Mouse (Mus musculus): Measurements from ENCODE around the gene Med26.

Med26 gene

DNA sequence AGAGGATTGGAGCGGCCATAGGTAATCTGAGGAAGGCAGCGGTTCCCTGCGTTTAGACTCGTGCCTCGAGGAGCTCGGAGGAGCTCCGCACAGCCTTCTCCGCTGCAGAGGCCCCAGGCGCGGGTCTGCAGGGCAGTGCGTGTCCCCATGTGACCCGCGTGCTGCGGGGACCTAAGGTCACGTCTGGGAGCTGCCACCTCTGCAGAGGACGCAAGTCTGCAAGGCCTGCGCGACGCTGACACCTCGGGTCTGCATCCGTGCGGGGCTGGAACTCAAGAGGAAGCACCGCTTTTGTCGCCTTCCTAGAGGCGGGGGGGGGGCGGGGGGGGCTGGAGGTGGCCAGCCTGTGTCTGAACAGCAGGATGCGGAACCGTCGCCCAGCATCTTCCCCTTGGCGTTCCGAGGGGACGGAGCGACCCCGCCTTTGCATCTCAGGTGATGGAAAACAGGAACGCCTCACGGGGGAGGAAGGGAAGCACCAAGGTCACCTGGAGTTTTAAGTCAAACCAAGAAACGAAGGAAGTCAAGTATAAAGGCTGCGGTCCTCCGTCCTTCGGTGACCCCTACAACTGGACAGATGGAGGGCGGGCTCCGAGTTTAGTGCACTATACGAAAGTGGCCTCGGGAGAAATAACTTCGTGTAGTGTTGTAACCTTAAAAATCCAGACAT is 709 bp upstream of the Med26 start:
- DNase-seq (ENCODE audit: low read depth, low spot score), result no peak

DNA sequence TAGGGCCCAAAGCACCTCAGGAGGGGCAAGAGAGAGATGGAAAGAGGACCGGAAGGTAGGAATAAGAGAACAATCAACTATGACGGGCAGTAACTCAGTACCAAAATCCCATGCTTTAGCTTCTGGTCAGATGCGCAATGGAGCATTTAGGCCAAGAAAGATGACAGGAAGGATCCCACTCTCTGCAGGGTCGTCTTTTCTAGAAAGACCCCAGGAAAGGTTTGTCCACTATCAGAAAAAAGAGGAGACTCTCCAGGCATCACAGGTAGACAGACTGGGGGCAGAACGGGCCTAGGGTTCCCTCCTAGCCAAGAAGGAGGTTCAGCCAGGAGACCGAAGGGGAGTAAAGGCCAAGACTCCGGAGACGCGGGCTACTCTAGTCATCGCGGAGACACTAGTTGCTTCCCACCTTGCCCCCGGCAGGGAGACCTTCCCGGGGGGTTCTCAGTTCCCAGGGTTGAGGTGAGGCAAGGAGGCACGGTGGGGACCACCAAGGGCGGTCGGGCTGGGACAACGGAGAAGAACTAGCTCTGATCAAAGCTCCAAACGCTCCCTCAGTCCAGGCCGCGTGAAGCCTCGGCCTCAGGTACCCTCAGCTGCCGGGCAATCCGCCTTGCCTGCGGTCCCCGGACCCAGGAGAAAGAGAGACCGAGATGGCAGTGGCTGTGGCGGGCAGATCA is 808 bp downstream of the Med26 start:
- no peak for DNase-seq (ENCODE audit: low read depth, low spot score)

- no peak for DNase-seq (ENCODE audit: low read depth, low spot score)
These were observed 8.8 kb downstream of the Med26 start for GRCm38 (mm10) chr8:72539234-72539633.

DNA sequence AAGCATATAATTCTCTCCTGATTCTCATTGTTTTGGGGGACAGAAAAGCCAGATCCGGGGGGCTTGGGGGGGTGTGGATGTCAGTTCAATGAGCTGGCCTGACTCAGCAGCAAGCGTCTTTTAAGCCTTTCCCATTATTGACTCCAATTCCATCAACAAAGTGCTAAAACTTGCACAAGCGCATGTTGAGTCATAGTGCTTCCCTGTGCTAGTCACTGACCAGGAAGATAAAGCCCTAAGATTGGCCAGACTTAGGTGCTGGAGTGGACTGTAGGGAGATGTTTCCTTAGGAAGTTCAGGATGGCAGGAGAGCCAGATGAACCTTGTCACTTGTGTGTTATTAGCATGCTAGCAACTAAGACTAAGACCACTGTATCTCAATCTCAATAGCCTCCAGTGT is 13.2 kb downstream of the Med26 start:
- no peak for DNase-seq (ENCODE audit: low read depth, low spot score)

- DNase-seq (ENCODE audit: low read depth, low spot score), result no peak
These were observed 16.0 kb downstream of the Med26 start for GRCm38 (mm10) chr8:72532103-72532502.

- no peak for DNase-seq (ENCODE audit: low read depth, low spot score)
These were observed 26.2 kb downstream of the Med26 start for GRCm38 (mm10) chr8:72521888-72522287.

DNA sequence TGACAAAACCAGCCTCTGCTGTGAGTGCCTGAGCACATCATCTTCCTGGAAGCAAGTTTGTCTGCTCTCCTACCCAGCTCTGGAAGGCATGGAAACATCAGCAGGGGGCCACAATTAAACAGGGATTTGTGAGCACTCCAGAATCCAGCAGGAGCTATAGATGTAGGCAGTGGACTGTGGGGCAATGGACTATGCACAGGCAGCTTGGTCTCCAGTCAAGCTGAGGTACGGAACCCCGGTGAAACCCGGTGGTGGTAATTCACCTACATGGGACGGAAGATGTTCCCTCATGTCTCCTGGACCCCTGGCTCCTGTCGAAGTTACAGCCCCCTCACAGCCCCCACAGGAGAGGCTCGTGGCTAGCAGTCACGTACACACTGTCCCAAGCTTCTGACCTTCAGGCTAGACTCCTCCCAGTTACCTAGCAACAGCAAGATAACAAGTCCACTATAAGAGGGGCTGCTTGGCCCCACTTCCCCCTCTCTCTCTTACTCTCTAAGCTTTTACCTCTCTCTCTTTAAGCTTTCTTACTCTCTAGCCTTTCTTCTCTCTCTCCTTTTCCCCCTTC is 30.6 kb downstream of the Med26 start:
- DNase-seq (ENCODE audit: low read depth, low spot score), result no peak

DNA sequence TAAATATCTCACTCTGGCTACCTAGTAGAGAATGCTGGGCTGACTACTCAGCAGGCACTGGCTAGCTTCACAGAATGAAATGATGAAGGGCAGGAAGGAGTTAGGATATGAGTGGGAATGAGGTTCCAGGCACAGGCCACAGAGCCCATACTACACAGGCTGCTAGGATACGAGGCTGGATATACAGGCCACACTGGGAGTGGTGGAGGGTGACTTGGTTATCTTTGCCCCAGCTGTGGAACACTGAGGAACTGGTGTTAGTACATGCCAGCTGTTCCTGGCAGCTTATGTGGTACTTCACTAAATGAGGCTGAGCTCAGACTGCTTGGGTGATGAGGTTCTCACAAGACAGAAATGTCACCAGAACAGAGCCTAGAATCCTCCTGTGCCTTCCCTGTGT is 34.9 kb downstream of the Med26 start:
- no peak for DNase-seq (ENCODE audit: low read depth, low spot score)

GRCm38 (mm10) chr8:72512648-72513047 is 35.4 kb downstream of the Med26 start:
- no peak for DNase-seq (ENCODE audit: low read depth, low spot score)

DNA sequence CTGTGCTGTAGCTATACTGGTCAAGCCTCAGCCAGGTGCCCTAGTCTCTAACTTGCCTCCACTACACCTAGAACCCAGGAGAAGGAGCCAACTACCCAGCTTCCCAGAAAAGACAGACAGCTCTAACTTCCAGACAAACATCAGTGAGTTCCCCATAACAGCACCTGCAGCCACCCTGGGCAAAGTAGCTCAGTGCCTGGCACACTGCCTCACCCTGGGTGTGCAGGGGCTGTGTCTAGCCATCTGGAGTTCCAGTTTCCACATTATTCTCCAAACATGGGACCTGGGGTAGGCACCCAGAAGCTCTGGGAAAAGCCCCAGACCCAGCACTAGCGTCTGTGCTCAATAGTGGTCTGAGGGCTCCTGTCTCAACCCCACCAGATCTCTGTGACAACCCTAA is 40.6 kb downstream of the Med26 start:
- no peak for DNase-seq (ENCODE audit: low read depth, low spot score)

- no peak for DNase-seq (ENCODE audit: low read depth, low spot score)
These were observed 43.3 kb downstream of the Med26 start for GRCm38 (mm10) chr8:72504637-72505314.

DNA sequence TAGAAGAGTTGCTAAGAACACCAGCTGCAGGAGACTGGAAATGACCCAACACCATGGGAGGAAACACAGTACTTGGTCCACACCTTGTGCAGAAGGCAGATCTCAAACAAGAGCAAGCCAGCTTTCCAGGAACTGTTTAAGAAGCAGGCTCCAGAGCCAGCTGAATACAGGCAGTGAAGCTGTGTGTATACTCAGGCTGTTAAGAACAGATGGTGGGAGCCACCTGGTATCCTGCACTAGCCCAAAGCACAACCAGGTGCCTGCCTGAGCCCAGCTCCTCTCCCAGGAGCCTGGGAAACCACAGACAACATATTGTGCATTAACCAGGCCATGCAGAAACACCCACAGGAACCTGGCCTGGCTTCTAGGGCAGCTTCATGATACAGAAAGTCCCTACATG is 43.9 kb downstream of the Med26 start:
- no peak for DNase-seq (ENCODE audit: low read depth, low spot score)

DNA sequence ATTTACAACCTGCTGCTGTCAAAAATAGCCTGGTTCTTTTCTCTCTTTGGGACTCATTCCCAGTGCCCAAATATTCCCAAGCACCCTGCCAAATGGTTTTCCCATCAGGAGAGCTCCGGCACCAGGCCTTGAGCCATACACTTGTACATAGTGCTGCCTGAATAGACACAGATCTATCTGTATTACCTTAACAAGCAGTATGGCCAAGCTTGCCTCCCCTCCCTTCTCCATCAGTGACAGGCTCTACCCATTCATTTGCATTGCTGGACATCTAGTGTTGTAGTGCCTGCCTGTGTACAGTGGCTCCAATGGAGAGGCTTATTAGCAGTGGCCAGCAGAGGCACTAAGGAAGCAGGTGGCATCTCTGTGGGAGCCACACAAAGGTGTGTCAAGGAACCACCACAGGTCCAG is 47.5 kb downstream of the Med26 start:
- no peak for DNase-seq (ENCODE audit: low read depth, low spot score)

DNA sequence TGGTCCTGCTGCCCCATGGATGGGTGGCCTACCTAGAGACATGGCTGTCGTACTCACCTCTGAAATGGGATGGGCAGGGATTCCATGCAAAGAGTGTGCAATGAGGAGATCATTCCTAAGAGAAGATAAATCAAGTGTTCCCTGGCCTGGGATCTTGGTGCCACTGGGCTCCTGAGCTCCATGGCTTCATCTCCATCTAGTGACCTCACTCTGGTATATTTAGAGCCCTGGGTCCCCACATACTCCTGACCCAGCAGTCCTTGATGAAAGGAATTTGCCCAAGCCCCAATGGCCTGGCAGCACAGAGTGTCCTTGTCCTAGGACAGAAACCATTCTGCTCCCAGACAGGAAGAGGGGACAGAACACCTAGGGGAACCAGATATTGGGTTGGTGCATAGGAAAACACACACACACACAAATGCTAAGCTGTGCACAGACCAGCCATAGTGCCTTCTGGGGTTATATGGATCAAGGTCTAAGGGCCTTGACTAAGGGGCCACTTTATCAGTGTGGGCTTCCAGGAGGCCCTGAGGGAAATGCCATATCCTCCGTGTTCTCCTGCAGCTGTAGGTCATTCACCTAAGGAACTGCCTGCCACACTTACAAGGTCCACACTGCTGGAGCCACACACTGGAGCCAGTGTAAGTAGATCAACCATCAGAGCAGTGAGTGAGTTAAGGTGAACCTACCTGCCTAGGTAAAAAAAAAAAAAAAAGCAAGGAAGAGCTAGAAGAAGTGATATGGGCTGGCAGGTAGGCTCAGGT is 48.4 kb downstream of the Med26 start:
- peak; percentile 86 for DNase-seq (ENCODE audit: low read depth, low spot score)

- DNase-seq (ENCODE audit: low read depth, low spot score), result no peak
These were observed 49.5 kb downstream of the Med26 start for GRCm38 (mm10) chr8:72498527-72498926.

DNA sequence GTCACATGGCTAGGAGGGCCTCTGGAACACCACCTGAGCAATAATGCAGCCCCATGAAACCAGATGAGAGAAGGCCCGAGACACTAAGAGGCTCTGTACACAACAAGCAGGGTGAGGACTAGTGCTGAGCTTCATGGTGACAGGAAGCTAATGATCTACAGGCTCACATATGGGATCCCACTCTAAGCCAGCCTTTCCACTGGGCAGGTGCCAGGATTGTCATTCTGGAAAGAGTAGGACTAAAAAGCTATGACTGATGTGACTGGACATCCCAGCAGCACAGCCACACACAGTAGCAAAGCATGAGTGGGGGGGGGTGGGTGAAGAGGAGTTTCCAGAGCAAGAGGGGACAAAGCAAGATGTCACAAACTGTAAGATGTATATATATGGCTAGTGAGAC is 50.2 kb downstream of the Med26 start:
- DNase-seq (ENCODE audit: low read depth, low spot score), result no peak

- no peak for DNase-seq (ENCODE audit: low read depth, low spot score)
These were observed 51.9 kb downstream of the Med26 start for GRCm38 (mm10) chr8:72496217-72496616.

GRCm38 (mm10) chr8:72495411-72496111 is 52.5 kb downstream of the Med26 start:
- DNase-seq (ENCODE audit: low read depth, low spot score), result no peak

- no peak for DNase-seq (ENCODE audit: low read depth, low spot score)
These were observed 54.7 kb downstream of the Med26 start for GRCm38 (mm10) chr8:72493381-72493780.

DNA sequence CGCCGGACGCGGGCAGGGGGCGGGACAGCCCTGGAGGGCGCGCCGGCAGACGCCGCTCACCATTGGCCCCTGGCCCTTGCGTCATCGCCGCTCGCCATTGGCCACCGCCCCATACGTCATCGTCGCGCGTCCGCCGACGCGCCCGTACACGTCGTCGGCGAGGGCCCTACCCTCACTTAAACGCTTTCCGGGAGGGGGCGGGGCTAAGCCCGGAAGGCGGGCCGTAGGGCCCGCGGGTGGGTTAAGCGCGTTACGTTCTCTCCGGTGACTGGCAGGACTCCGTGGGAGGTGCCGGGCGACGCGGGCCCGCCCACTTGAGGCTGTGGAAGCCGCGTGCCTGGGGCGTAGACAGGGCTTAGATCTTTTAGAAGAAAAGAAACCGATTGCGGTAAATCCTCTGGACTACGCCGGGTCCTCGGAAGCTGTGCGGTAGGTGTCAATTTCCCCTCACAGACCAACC is 55.4 kb downstream of the Med26 start:
- DNase-seq (ENCODE audit: low read depth, low spot score), result peak; percentile 100

Data from skeletal muscle tissue, adult 2 months (tissue).